Mouse (Mus musculus): Measurements from ENCODE around the gene Lrit2. TPM values are rescaled to one million over a fixed set of nuclear protein-coding genes. Genes with fewer than 3 reads are reported as not detected.

Gene Lrit2
- total RNA-seq (2021) = not detected
- long read RNA-seq, experiment 1 = 0 reads
- long read RNA-seq, experiment 2 = 0 reads

DNA sequence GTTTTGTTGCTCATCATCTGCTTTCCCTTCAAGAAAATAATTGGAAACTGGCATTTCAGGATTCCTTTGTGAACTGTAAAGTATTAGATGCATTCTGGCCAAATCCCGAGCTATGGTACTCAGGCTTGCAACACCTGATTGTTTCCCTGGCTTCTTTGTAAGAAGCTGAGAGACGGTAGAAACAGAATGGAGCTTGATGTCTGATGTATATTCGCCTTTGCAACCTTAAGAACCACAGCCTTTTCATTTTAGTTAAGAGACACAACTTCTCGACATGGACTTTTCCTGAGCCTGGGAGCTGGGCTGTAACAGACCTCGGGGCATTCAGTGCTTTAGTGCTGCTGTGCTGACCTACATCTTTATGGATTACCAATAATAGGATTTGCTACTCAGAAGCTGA lies at the start of gene Lrit2:
Gene Lrit2, plus strand, starts transcription at position 301 of the 400 bp plus-strand sequence.
- DNase-seq = no peak

DNA sequence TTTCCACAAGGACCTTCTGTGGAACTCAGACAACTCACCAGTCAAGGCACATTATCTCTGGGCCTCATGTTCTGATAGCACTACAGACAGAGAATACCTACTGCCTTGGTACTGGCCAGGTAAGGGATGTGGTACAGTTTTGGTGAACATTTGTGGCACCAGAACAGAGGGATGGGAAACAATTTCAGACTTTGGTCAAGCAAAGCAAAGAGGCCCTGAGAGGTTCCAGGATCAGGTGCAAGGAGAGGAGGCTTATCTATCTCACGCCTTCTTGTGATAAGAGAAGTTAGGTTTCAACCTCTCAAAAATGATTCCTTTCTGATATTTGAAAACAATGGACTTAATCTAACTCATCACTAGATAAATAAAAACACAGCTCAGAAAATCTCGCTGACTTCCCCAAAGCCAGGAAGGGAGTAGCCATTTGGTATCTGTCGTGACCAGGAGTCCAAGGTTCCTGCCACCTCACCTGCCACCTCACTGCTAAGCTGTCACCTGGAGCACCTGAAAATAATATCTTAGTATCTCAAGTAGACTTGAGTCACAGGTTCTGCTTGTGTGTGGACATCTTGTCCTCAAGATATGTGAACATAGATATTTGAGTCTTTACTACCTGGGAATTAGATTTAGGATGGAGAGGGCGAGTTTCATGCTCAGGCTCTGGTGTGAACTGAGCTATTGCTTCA lies 40.3 kb upstream of the Lrit2 start:
- no peak for DNase-seq

DNA sequence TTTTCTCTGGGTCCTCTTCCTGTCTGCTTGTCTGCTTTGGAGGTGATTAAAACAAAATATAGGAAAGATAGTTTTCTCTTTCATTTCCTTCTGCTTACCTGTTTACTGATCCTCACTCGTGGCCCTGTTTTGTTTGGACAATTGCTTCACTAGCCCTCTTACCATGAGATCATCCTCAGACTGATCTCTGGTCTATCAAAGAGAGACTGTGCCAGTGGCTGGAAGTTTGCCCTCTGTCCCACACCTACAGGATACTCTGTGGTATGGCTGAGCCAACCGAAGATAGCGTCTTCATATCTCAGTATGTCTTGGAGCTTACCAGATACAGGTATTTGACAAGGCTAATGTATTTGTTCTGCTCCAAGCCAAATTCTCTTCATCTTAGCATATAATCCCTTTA lies 39.8 kb upstream of the Lrit2 start:
- no peak for DNase-seq

DNA sequence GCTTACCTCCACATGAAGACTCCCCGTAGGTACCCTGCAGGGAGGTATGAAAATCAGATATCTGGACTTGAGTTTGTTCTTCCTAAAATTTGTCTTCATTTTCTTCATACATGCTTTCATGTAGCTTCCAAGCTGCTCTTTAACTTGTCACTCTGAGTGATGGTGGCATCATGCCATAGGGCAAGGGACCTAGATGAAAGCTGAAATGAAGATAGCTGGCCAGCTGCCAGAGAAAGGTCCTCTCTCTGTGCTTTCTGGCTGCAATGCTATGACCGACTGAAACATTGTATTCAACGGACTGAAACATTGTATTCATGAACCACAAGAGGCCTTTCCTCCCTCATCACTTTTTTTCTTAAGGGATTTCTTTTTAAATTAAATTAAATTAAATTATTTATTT lies 39.2 kb upstream of the Lrit2 start:
- no peak for DNase-seq

DNA sequence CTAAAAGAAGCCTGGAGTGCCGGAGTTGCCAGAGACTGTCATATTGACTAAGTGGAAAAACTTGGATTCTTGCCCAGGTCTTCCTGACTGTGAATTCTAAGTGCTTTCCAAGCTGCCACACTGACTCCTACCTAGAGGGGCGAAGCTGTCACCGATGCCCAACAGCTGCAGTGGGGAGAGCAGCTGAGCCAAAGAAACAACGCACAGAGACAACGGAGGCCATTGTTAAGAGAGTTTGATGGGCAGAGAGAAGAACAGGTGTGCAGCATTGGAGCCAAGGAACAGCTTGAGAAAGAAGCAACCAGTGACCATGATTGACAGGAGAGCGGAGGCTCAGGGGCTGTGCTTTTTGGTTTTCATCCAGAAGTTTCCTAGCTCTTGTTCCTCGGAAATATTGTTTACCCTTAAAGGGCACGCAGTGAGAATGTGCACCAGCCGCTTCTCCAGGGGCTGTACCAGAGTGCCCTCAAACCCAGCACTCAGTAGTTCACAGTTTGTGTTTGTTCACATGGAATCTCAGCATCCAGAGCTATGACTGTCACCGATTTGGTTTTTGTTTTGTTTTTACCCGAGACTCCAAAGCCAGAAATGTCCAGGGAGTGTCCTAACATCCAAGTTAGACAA lies 35.1 kb upstream of the Lrit2 start:
- DNase-seq = no peak

DNA sequence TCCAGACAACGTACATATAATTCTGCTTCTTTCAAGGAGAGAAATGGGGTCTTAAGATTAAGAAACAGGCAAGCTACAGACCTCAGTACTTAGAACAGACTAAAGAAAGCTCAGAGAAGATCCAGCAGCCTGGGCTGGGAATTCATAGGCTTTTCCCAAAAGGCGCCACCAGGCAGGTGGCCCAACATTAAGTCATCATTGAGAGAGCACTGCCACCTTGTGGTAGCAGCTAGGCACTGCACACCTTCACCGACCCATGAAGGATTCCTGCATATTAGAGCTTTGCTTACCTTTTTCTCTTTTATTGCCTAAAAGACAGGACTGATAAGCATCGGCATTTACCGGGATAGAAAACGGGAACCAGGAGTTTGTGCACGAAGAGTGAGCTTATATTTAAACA lies 34.5 kb upstream of the Lrit2 start:
- peak; percentile 73 for DNase-seq

DNA sequence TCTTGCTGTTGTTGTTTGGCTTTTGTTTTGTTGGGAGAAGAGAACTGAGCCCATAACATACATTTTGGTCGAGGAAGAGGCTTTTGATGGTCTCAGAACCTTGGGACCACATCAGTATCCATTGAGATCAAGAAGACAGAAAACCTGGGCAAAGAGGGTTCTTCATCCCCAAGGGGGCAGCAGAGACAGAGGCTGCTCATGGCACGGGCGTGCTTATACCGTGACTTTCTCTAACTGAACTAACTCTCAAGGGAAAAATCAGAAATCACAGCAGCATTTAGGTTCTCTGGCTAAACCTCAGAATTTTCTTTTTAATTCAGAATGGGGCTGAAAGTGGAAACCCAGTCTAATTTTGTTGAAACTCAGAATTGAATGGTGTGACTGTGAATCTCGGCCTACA lies 33.3 kb upstream of the Lrit2 start:
- no peak for DNase-seq

DNA sequence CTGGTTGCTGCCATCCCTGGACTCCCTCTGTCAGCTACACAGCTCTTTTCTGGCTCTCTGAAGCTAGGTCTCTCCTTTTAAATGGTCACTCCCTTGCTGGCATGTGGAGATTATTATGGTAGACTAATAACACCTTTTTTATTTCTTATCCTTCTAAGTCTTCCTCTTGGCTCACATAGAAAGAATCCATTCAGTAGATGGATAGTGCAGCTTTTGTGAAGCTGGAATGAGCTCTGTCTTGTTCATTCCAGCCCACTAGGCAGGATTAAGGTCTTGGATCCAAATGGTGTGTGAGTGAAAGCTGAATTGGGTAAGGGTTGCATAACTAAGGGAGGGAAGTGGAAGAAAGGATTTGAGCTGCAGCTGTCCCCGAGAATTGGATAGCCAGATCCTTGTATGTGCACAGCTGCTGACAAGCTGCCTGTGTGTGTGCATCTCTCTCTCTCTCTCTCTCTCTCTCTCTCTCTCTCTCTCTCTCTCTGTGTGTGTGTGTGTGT lies 18.8 kb upstream of the Lrit2 start, which contains the start of gene Rgr:
Gene Rgr, minus strand, starts transcription at position 51 of the 497 bp plus-strand sequence.
- DNase-seq = no peak

DNA sequence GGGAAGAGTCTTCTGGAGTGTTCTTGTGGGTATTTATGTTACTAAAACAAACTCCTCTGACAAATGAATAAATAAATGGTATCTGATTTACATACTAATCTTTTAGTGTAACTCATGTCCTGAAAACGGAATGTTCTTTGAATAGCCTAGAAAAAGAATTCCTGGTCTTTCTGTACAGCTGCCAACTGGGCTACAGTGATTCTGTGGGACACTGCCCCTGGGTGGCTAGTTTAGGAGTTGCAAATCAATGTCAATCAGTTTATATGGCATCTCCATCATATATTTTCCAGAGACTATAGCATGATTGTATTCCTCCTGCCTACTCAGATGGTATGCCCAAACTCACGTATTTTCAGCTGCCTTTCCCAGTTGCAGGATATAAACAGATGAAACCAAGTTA lies 2.9 kb upstream of the Lrit2 start:
- no peak for DNase-seq

DNA sequence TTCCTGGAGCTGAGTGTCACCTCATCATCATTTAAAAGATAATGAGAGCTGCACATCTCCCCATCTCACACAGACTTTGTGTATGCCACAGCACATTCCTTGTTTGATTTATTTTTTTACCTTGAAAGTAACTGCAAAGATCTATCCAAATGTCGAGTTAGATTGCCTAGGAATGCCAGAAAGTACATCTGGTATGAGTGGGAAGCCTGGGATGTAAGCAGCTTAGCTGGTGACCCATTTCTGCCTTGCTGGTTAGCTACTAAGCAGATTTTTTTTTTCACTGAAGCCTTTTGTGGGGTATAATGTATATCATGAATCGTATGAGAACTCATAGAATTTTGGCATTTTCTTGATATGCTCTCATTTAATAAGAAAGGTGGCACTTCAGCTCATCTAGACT lies 1.1 kb upstream of the Lrit2 start:
- DNase-seq = no peak

DNA sequence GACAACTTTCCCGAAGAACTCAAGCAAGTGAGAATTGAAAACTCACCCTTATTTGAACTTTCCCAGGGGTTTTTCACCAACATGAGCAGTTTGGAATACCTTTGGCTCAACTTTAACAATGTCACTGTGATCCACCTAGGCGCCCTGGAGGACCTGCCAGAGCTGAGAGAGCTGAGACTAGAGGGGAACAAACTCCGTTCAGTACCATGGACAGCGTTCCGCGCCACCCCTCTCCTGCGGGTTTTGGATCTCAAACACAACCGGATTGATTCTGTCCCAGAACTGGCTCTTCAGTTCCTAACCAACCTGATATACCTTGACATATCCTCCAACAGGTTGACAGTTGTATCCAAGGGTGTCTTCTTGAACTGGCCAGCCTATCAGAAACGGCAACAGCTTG lies 787 bp downstream of the Lrit2 start:
- peak; percentile 74 for DNase-seq

DNA sequence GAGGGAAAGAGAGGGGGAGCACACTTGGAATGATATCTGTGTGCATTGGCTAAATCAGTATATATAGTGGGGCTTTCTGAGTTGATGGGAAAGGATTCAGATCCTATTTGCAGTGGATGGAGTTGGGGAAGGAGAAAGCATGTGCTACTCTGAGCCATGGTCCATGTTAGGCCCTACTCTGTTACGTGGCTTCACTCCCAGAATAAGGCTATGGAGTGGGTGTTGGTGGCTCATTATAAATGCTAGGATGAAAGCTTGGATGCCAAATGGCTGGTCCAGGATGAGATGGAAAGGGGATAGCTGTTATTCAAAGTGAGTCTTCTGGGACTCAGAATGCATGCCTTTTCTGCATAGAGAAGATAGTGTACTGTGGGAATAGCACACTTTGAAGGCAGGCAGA lies 13.0 kb downstream of the Lrit2 start:
- no peak for DNase-seq

DNA sequence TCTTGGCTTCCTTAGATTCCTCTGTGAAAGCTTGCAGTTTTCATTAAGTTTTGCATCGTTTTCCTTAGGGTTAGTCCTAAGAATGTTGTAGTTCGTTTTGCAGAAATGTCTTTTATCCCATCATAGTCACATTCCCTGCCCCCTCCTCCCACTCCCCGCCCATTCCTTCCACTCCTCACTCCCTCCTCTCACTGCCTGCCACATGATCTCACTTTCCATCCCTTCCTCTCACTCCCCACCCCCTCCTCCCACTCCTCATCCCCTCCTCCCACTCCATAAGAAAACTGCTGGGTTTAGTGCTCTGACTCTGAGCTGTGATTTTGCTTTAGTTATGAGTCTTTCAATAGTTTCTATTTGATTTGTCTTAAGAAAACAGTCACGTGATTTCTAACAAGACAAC lies 16.0 kb downstream of the Lrit2 start:
- no peak for DNase-seq

DNA sequence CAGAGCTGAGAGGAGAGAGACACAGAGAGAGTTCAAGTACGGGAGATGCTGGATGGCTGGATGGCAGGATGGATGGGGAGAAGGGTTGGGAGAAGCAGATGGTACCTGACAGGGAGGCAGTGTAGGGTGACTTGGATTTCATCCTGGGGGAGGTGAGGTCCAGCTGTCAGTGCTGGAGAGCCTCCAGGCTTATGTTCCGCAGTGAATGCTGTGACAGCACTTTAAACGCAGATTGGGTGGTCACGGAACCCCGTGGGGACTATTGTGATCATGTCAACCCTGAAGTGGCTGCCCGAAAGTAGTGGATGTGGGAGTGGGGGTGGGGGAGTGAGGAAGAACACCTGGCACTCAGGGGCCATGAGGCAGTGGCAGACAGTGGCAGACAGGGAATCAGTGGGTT lies 26.7 kb downstream of the Lrit2 start:
- DNase-seq = no peak

DNA sequence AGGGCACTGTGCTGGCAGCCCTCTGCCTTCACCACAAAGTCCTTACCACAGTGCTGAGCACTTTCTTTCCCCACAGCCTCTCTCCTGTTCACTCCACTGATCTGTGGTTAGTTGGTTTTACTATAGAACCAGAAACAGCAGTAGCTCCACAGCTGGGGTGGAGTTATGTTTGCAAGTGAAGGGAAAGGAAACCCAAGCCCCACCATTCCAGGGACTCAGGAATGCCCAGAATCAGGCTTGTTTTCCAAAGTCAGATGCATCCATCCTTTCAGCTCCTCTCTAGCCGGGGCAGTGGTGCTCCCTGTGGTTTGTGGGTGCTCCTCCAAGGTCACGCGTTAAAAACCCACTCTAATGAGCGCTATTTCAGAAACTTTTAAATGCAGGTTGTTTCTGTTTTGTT lies 27.8 kb downstream of the Lrit2 start:
- DNase-seq = no peak

DNA sequence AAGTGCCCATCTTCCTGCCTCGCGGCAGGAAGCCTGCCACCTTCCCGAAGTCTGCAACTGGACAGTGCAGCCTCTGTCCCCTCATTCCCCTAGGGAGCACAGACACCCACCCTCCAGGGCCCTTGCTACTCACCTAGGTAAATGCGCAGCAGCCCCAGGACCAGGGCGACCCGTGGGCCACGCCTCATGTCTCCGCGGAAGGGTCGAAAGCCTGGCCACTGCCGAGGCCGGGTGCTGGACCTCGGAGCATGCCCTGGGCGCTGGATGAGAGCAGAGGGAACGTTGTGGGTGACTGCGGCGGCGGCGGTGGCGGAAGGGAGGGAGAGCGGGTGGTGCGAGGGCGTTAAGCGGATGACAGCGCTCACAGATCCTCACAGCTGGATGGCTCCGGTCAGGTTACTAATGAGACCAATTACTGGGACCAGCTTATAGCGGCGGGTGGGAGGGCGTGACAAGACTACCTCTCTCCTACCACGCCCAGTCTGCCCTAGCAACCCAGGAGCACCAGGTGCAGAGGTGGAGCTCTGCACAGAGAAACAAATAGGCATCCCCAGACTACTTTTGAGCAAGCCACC lies 30.3 kb downstream of the Lrit2 start, which contains the start of gene Cdhr1:
Gene Cdhr1, minus strand, starts transcription at position 392 of the 575 bp plus-strand sequence.
- no peak for DNase-seq

DNA sequence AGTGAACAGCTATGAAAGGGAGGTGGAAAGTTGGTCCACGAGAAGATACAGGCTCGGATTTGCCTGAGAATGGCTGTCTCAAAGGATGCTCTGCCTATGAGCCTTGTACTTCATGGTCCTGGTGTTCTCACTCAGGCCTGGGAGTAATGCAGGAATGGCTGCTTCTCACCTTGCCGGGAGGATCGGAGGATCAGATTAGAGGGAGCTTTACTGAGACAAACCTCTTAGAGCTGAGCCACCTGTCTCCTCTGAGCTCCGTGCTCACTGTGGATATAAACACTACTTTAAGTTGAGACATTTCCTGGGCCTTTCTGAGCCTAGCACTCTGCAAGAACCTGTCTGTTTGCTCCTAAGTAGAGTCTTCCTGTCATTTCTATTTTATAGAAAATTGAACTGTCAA lies 33.8 kb downstream of the Lrit2 start:
- no peak for DNase-seq

DNA sequence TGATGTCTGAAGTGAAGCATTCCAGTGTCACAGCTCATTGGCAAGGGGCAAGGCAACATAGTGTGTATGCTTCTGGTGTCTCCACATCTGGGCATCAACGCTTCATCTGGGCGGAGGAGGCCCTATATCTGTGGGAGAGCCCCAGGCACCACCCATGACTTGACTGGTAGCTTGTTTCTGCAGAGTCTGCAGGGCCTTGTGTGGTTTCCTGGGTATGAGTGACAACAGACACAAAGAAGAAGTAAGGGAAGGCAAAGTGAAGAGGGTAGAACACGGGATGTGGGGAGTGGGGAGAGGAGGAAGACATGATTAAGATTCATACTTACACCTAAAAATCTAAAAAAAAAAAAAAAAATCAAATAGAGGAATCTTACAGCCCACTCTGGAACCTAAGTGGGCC lies 34.8 kb downstream of the Lrit2 start:
- DNase-seq = no peak

DNA sequence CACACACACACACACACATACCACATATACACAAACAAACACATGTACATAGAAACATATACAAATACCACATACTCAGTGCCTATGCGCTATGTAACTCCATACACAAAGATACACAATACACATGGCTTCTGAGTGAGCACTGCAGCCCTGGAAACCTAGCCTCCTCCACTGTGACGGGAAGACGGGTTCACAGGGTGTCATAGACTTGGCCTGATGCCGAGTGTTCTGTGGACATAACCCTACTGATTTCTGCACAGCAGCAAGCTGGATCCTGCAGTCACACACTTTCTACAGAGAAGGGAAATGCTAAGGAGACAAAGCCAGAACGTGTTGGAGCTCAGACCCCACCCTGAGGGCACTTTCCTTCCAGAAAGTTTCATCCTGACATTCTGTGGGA lies 37.0 kb downstream of the Lrit2 start:
- DNase-seq = peak; percentile 9

DNA sequence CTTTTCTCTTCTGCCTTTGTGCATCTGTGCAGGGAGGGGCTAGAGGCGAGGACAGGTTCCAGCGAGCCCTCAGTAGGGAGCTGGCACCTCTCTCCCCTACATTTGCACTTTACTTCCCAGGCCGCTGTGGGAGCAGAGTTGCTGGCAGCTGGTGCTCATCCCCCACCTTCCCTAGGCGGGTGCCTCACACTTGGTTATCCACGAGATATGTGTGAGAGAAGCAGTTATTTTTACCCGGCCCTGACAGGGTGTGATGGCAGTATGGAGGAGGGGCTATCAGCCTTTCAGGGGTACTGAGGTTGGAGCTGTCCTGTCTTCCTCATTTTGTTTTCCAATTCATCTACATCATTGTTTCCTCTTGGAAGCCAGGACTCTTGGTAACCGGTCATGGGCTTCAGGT lies 38.1 kb downstream of the Lrit2 start:
- DNase-seq = no peak

DNA sequence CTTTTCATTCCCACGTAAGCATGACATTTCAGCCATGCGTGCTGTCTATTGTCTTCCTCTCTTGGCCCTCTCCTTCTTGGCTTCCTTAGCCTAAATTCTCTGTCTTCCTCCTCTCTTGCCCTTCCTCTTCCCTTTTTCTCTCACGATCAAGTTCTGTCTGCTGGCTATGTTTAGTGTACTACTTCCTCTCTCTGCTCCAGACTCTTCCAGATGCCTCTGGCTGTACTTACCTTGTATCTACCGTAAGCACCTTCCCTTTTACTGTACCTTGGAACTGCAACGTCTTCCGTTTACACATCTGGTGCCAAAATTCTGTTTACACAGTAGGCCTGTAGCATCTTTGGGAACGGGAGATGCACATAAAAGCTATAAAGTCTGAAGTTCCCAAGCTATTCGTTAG lies 41.7 kb downstream of the Lrit2 start:
- no peak for DNase-seq

DNA sequence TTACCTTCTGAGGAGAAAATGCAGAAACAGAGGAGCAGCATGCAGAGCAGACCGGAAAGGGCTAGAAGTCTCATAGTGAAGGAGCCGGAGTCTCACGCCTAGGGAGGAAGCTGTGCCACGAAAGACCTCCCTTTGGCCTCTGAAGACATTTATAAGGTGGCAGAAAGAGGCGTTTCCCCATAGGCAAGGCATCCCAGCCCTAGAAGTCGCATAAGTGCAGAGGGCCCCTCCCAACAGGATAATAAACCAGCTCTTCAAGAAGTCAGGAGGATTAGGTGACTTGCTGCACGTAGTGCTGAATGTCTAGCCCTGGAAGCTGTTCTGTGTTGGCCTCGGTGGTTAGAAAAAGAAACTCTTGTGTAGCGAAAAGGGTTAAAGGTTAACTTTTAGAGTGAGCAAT lies 42.2 kb downstream of the Lrit2 start:
- DNase-seq = no peak

DNA sequence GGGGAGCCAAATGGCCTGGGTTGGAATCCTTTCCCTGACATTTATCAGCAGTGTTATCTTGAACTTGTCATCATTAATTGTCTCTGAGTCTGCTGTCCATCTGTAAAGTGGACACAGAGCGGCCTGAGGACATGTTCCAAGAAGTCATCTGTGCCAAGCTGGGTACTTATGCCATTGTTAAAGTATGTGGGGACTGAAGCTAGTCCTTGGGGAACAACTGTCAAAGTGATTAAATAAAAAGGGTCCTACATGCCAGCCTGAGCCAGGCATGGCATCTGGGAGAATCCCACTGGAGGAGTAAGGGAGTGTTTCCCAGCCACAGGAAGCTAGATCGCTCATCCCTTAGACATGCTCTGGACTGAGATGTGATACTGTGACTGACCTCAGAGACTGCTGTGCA lies 42.7 kb downstream of the Lrit2 start:
- no peak for DNase-seq

DNA sequence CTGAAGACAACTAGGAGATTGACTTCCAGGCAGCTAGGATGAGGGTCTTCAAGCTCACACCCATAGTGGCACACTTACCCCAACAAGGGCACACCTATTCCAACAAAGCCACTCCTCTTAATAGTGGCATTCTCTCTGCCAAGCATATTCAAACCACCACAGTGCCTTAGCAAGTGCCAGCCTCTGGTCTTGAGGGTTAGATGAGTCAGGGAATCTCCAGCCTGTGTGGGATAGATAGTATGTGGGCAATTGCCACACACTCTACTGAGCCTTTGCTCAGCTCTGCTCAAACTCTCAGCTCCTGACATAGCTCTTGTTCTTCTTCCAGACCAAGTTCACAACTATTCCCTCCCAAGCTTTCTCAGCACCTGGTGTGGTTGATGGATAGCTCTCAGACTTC lies 43.6 kb downstream of the Lrit2 start:
- DNase-seq = no peak

All from gastrocnemius, postnatal 10 days (tissue).